ENCODE assay signal across 8 mouse cellular contexts in the genomic region with DNA sequence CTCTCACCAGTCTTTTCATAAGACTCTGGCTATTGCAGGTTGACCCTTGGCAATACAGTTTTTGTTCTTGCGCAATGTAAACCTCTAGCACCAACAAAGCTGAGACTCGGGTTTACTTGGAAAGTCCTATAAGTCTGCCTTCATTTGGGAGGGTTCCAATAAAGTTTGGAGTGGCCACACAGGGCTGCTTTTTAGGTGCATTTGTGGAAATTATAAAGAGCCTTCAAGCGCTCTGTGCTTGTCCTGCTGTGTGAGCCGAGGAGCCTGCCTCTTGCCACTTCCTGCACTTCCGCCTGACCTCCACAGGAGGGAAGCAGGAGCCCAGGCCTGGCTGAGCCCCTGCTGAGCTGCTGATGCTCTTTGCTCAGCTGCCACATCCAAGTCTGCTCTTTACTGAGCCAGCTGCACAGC. TPM values are rescaled to one million over a fixed set of nuclear protein-coding genes. Genes with fewer than 3 reads are reported as not detected.
DNase-seq lines count a peak whose midpoint lies in the region; ATAC-seq and TF ChIP-seq lines count a peak whose summit lies in the region.

No protein-coding gene starts in this region.

- peaks cover 29% of the 10 kb centered on the region for H3K36me3 ChIP-seq in lung, embryonic 14.5 days (ENCODE audit: insufficient read depth)

- peak; percentile 68 for TF ChIP-seq CTCF in bone marrow, adult 2 months (IDR thresholded peaks at IDR 0.05; ENCODE audit: control insufficient read depth, insufficient read depth, low read length)
- peak; percentile 93 for TF ChIP-seq CTCF in lung, embryonic 14.5 days (IDR thresholded peaks at IDR 0.05; ENCODE audit: low read depth)

- H3K4me2 ChIP-seq in lung, embryonic 14.5 days = no peak overlapping the region

- H3K4me3 ChIP-seq in bone marrow, adult 2 months (replicated peaks; ENCODE audit: control insufficient read depth, low read depth, low read length) = no peak overlapping the region
- H3K4me3 ChIP-seq in lung, embryonic 14.5 days (ENCODE audit: low read depth, low read length) = no peak overlapping the region

- no peak for TF ChIP-seq POLR2A in bone marrow, adult 2 months (IDR thresholded peaks at IDR 0.05; ENCODE audit: borderline replicate concordance, control insufficient read depth, low read depth, low read length)

- peak; percentile 84; the same call in 1 of the 2 replicates for ATAC-seq in lung, embryonic 14.5 days (ENCODE audit: insufficient read depth)
- ATAC-seq in neutrophil, adult 5-6 weeks (ENCODE audit: extremely low read depth, insufficient number of reproducible peaks, low FRiP score, poor library complexity, severe bottlenecking) = peak; percentile 39; the same call in 1 of the 2 replicates

- 27% methylated on average over 5 of the region's 5 CpGs for WGBS in bone marrow, adult 2 months
- 30% methylated on average over 5 of the region's 5 CpGs for WGBS in lung, embryonic 14.5 days

- no peaks in the 10 kb centered on the region for H3K4me1 ChIP-seq in bone marrow, adult 2 months (ENCODE audit: control insufficient read depth, insufficient read depth, low read length)
- no peaks in the 10 kb centered on the region for H3K4me1 ChIP-seq in lung, embryonic 14.5 days (ENCODE audit: insufficient read depth)

- intact Hi-C loops in gastrocnemius, postnatal 14 days (cut with DNase I; ENCODE audit: low total_unique reads) = no loop called here
- intact Hi-C loops in left cerebral cortex, postnatal 25 days (cut with DNase I) = loop anchor here (2.0 kb wide), 1 partner anchor 36 kb away; no protein-coding TSS in a partner anchor

- H3K9ac ChIP-seq in lung, embryonic 14.5 days = no peak overlapping the region

- no peaks in the 10 kb centered on the region for H3K27me3 ChIP-seq in lung, embryonic 14.5 days (ENCODE audit: insufficient read depth, low read length)

- no peak overlapping the region for H3K27ac ChIP-seq in bone marrow, adult 2 months (ENCODE audit: control insufficient read depth, insufficient read depth, low read depth, low read length, poor library complexity)
- H3K27ac ChIP-seq in lung, embryonic 14.5 days (ENCODE audit: low read depth) = no peak overlapping the region

- H3K9me3 ChIP-seq in lung, embryonic 14.5 days (ENCODE audit: low read depth, low read length) = no peaks in the 10 kb centered on the region

- peak; percentile 70 for DNase-seq in ovary, postnatal 36 days (ENCODE audit: low spot score)
- no peak for DNase-seq in ovary, adult 18-20 months (ENCODE audit: low spot score)
- peak; percentile 75 for DNase-seq in gastrocnemius, postnatal 14 days
- peak; percentile 66 for DNase-seq in kidney, adult 18-20 months
- DNase-seq in lung, embryonic 14.5 days = peak; percentile 85
- no peak for DNase-seq in left cerebral cortex, postnatal 25 days (ENCODE audit: low spot score in 2 of 2)

RNA-seq across cellular contexts. Expression of a gene that starts 6.8 kb away (rescaled TPM):
- 12.8 and 23.1 TPM in 2 replicates for polyA plus RNA-seq in bone marrow, adult 2 months (2011; ENCODE audit: insufficient read depth, insufficient read length, low replicate concordance, missing spikeins)
- 1 to 10 TPM; 2.3 to 2.7 TPM for total RNA-seq in gastrocnemius, postnatal 14 days (2021)
- polyA plus RNA-seq in lung, embryonic 14.5 days (2014; fragmentation: Nextera tagmentation; extraction: Ambion mirVana) = 7.5 and 10.1 TPM in 2 replicates
- 2.7 and 4.2 TPM in 2 replicates for total RNA-seq in neutrophil, adult 5-6 weeks (2017)
- 10 to 100 TPM; 58.7 to 60.9 TPM for total RNA-seq in left cerebral cortex, postnatal 25 days (2021)

RNA-seq across cellular contexts. Expression of a gene that starts 6.9 kb away (rescaled TPM):
- polyA plus RNA-seq in bone marrow, adult 2 months (2011; ENCODE audit: insufficient read depth, insufficient read length, low replicate concordance, missing spikeins) = 31.6 and 50.1 TPM in 2 replicates
- total RNA-seq in gastrocnemius, postnatal 14 days (2021) = 10 to 100 TPM; 10.9 to 14.1 TPM
- polyA plus RNA-seq in lung, embryonic 14.5 days (2014; fragmentation: Nextera tagmentation; extraction: Ambion mirVana) = 101 and 114 TPM in 2 replicates
- 14.7 and 21.9 TPM in 2 replicates for total RNA-seq in neutrophil, adult 5-6 weeks (2017)
- total RNA-seq in left cerebral cortex, postnatal 25 days (2021) = 10 to 100 TPM; 23.0 to 23.6 TPM

RNA-seq across cellular contexts. Expression of a gene that starts 8.6 kb away (rescaled TPM):
- polyA plus RNA-seq in bone marrow, adult 2 months (2011; ENCODE audit: insufficient read depth, insufficient read length, low replicate concordance, missing spikeins) = 0.36 TPM in 1 of 2 replicates, not detected in the other
- 1 to 10 TPM; 3.7 to 4.6 TPM for total RNA-seq in gastrocnemius, postnatal 14 days (2021)
- 3.4 and 4.8 TPM in 2 replicates for polyA plus RNA-seq in lung, embryonic 14.5 days (2014; fragmentation: Nextera tagmentation; extraction: Ambion mirVana)
- total RNA-seq in neutrophil, adult 5-6 weeks (2017) = not detected in 2 replicates
- total RNA-seq in left cerebral cortex, postnatal 25 days (2021) = 10 to 100 TPM; 31.1 to 40.6 TPM

RNA-seq across cellular contexts. Expression of a gene that starts 10.0 kb away (rescaled TPM):
- not detected in 2 replicates for polyA plus RNA-seq in bone marrow, adult 2 months (2011; ENCODE audit: insufficient read depth, insufficient read length, low replicate concordance, missing spikeins)
- total RNA-seq in gastrocnemius, postnatal 14 days (2021) = 1 to 10 TPM in 1 of 2 experiments, under 1 TPM in 1; 0.90 to 1.7 TPM
- 0.76 and 1.1 TPM in 2 replicates for polyA plus RNA-seq in lung, embryonic 14.5 days (2014; fragmentation: Nextera tagmentation; extraction: Ambion mirVana)
- not detected in 2 replicates for total RNA-seq in neutrophil, adult 5-6 weeks (2017)
- total RNA-seq in left cerebral cortex, postnatal 25 days (2021) = 1 to 10 TPM; 4.6 to 4.7 TPM

RNA-seq across cellular contexts. Expression of a gene that starts 31.3 kb away (rescaled TPM):
- 3.7 and 7.0 TPM in 2 replicates for polyA plus RNA-seq in bone marrow, adult 2 months (2011; ENCODE audit: insufficient read depth, insufficient read length, low replicate concordance, missing spikeins)
- total RNA-seq in gastrocnemius, postnatal 14 days (2021) = 10 to 100 TPM; 28.7 to 34.5 TPM
- 3.4 TPM in 2 replicates for polyA plus RNA-seq in lung, embryonic 14.5 days (2014; fragmentation: Nextera tagmentation; extraction: Ambion mirVana)
- total RNA-seq in neutrophil, adult 5-6 weeks (2017) = 0.61 TPM in 1 of 2 replicates, not detected in the other
- total RNA-seq in left cerebral cortex, postnatal 25 days (2021) = 100 to 1,000 TPM; 319 to 375 TPM

Comparison
In these comparisons a context has a peak if more than half of its experiments do, and no peak if none do; other contexts are left out.
1. DNase-seq: peak in ovary, postnatal 36 days (single experiment), gastrocnemius, postnatal 14 days (single experiment), kidney, adult 18-20 months (single experiment) and lung, embryonic 14.5 days (single experiment); none in ovary, adult 18-20 months (single experiment) and left cerebral cortex, postnatal 25 days (0 of 2).
2. RNA of a gene that starts 6.8 kb away (total RNA-seq): 58.7 to 60.9 TPM in left cerebral cortex, postnatal 25 days; 2.7 to 4.2 TPM in neutrophil, adult 5-6 weeks and 2.3 to 2.7 TPM in gastrocnemius, postnatal 14 days; every median in the first group is over 10 times any median in the second.
3. RNA of a gene that starts 8.6 kb away (total RNA-seq): 31.1 to 40.6 TPM in left cerebral cortex, postnatal 25 days; 3.7 to 4.6 TPM in gastrocnemius, postnatal 14 days and not detected in neutrophil, adult 5-6 weeks; every median in the first group is over 4 times any median in the second.